Mouse (Mus musculus) inflammation-experienced regulatory T-cells, adult 16 weeks (primary cell): ENCODE measurements around the gene Hprt. TPM values are rescaled to one million over a fixed set of nuclear protein-coding genes. Genes with fewer than 3 reads are reported as not detected.

Experiments
- polyA plus RNA-seq: library from polyadenylated mRNA; unstranded; fragments of 100-300 nt; shearing (Covaris generic); gene quantifications from one replicate; pipeline ENCODE4 v1.2.1, GENCODE M21; 2017

Hprt gene
- polyA plus RNA-seq, result 252 TPM

DNA sequence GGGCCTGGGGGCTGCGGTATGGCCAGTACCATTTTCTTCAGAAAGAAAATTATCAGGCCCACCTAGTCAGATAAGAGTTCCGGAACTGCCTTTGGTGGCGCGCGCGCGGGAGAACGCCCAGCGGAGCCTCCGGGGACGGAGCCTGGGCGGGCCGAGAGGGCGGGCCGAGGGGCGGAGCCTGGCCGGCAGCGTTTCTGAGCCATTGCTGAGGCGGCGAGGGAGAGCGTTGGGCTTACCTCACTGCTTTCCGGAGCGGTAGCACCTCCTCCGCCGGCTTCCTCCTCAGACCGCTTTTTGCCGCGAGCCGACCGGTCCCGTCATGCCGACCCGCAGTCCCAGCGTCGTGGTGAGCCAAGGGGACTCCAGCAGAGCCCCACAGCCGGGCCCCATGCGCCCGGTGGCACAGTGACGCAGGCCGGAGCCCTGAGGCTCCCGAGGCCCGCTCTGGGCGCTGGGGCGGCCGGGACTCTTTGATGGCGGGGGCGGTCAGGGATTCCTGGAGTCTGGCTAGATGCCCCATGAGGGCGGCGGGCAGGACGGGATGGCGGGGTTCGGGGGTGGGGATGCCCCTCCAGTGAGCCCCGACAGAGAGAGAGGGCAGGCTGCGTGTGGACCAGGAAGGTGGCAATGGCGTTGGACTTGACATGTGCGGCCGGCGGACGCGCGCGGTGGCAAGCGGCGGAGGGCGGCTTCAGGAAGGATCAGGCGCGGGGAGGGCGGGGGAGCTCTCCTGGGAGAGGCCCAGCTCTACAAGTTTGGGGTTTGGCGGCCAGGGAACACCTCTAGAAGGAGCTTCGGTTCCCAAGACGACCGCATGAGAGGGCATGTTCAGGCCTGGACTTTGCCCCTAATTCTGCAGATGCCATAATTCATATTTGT is at the start of gene Hprt:
Hprt (plus strand) TSS at position 233 of the 879 bp plus-strand sequence.

Other genes starting within 250 kb of the Hprt start
- not detected for gene Ccdc160, start 196.9 kb upstream of the Hprt start, polyA plus RNA-seq
- 62.1 TPM for gene Phf6, start 75.9 kb upstream of the Hprt start, polyA plus RNA-seq